Mouse (Mus musculus): ENCODE measurements around the gene Cdk7. TPM values are rescaled to one million over a fixed set of nuclear protein-coding genes. Genes with fewer than 3 reads are reported as not detected.
"Not testable (repeated sequence)": the region's sequence is repeated elsewhere in the genome, so short reads cannot be mapped to it uniquely, and the experiment has no call there.

Gene Cdk7
- polyA plus RNA-seq, 1 experiment from 2014 or later = 49.1 TPM

DNA sequence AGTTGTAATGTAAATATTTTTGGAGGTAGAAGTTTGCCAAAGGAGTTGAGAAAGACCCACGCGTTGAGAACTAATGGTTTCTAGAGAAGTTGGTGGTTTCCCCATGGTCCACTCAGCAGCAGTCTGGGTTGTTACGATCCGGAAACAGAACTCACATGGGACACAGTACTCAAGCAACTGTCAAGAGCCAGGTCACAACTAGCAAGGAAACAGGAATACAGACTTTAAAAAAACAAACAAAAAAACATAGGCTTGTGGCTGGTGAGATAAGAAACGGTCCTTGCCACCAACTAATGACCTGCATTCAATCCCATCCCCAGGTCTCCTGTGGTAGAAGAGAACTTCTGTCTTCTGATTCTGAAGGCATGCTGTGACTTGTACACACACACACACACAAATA is 20.1 kb upstream of the Cdk7 start:
- no peak overlapping the region; the same call in 1 of the 2 replicates for H3K9ac ChIP-seq
- H3K36me3 ChIP-seq = no peaks in the 10 kb centered on the region
- no peaks in the 10 kb centered on the region for H3K27me3 ChIP-seq
- H3K4me1 ChIP-seq (replicated peaks) = peaks cover 79% of the 10 kb centered on the region
- H3K9me3 ChIP-seq (replicated peaks) = no peaks in the 10 kb centered on the region
- no peak for DNase-seq
- H3K4me3 ChIP-seq (replicated peaks) = no peak overlapping the region
- peak overlapping the region; percentile 69 for H3K27ac ChIP-seq
- ATAC-seq (ENCODE audit: low read depth) = peak; percentile 7; the same call in 1 of the 2 replicates
- 25% methylated on average over 5 of the region's 5 CpGs for WGBS (ENCODE audit: insufficient replicate concordance)
- peak overlapping the region; percentile 7; the same call in 1 of the 2 replicates for H3K4me2 ChIP-seq

DNA sequence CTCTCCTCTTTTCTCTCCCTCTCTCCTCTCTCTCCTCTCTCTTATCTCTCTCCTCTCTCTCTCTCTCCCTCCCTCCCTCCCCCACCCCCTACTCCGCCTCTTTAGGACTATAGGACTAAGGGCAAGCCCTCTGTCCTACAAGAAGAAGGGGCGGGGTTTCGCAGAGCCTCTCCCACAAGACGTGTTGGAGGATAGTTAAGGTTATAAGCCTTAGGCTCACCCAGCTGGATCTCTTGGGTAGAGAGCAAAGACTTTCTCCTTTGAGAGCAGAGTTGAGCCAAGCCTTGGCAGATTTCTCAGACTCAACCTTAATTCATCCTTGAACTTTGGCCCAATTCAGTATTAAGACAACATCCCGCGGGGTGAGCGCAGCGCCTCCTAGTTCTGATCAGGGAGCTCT is 17.9 kb upstream of the Cdk7 start:
- Histone ChIP-seq H3K9me3 (replicated peaks) (no peaks in the 10 kb centered on the region), H3K36me3 (no peaks in the 10 kb centered on the region), H3K4me3 (replicated peaks) (no peak overlapping the region), H3K9ac (no peak overlapping the region), H3K27me3 (no peaks in the 10 kb centered on the region), H3K4me1 (replicated peaks) (peaks cover 86% of the 10 kb centered on the region), H3K27ac (0 out of 2 replicates have a peak overlapping the region, but pooled peaks have one; percentile 29), H3K4me2 (peak overlapping the region; percentile 40)
- WGBS (ENCODE audit: insufficient replicate concordance) = 45% methylated on average over 8 of the region's 8 CpGs
- peak; percentile 55 for DNase-seq
- ATAC-seq (ENCODE audit: low read depth) = peak; percentile 30

DNA sequence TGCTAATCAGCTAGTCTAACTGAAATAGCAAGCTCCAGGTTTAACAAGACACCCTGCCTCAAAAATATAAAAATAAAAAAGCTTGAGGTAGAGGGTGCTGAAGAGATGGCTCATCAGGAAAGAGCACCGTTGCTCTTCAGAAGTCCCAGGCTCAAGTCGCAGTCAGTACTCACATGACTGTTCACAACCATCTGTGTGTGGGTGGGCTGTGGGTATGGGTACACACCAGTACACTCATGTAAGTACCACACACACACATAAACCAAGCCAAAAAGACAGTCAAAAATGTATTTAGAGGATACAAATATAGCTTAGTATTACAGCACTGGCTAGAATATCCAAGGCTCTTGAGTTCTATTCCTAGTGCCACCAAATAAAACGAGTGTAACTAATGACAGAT is 15.4 kb upstream of the Cdk7 start:
- ATAC-seq (ENCODE audit: low read depth) (no peak), DNase-seq (no peak)
- no peaks in the 10 kb centered on the region for H3K36me3 ChIP-seq
- WGBS (ENCODE audit: insufficient replicate concordance) = 72% methylated on average over 3 of the region's 3 CpGs
- no peaks in the 10 kb centered on the region for H3K27me3 ChIP-seq
- no peak overlapping the region for H3K4me2 ChIP-seq
- H3K4me3 ChIP-seq (replicated peaks) = no peak overlapping the region
- H3K9me3 ChIP-seq (replicated peaks) = no peaks in the 10 kb centered on the region
- no peak overlapping the region for H3K9ac ChIP-seq
- H3K4me1 ChIP-seq (replicated peaks) = peaks cover 84% of the 10 kb centered on the region
- peak overlapping the region; percentile 21 for H3K27ac ChIP-seq

DNA sequence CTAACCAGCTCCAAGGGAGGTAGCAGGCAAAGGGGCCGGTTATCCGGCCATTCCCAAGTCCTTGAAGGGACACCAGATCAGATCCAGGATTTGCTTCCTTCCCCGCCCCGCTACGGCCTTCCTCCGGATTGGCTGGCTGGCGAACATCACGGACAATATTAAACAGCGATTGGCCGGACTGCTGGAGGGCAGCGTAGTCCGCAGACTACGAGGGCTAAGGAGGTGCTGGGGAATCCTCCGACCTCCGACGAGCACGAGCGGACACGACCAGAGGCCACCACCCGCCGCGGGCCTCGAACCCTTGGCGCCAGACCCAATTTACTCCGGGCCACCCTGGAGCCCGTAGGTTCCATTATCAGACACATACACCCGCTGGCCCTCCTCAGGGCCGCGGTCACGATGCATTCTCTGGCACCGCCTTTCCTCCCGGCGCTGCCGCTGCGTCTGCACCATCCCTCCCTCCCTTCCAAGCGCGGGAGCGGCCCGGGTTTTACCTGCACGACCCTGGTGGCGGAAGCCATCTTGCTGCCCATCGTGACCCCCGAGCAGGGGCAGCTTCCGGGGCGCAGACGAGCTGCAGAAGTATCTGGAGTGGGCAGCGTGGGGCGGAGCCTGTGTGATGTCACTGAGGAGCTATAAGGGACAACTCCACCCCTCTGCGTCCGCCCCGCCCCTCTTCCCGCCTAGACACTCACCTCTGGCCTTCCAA is 13.5 kb upstream of the Cdk7 start, which contains the start of gene Mrps36:
TSS of gene Mrps36 (minus strand) at position 624 of the 709 bp plus-strand sequence.
- Histone ChIP-seq H3K4me3 (replicated peaks) (peak within 1 kb of the TSS; percentile 92), H3K4me2 (peak within 1 kb of the TSS; percentile 69), H3K9me3 (replicated peaks) (no peaks in the 10 kb centered on the region), H3K27me3 (no peaks in the 10 kb centered on the region), H3K27ac (peak within 1 kb of the TSS; percentile 95), H3K4me1 (replicated peaks) (peaks cover 74% of the 10 kb centered on the region), H3K9ac (peak within 1 kb of the TSS; percentile 89), H3K36me3 (peaks cover 10% of the 10 kb centered on the region)
- ATAC-seq (ENCODE audit: low read depth) (peak; percentile 89), DNase-seq (peak; percentile 95)
- WGBS (ENCODE audit: insufficient replicate concordance) = under 1% methylated on average over 52 of the region's 52 CpGs

DNA sequence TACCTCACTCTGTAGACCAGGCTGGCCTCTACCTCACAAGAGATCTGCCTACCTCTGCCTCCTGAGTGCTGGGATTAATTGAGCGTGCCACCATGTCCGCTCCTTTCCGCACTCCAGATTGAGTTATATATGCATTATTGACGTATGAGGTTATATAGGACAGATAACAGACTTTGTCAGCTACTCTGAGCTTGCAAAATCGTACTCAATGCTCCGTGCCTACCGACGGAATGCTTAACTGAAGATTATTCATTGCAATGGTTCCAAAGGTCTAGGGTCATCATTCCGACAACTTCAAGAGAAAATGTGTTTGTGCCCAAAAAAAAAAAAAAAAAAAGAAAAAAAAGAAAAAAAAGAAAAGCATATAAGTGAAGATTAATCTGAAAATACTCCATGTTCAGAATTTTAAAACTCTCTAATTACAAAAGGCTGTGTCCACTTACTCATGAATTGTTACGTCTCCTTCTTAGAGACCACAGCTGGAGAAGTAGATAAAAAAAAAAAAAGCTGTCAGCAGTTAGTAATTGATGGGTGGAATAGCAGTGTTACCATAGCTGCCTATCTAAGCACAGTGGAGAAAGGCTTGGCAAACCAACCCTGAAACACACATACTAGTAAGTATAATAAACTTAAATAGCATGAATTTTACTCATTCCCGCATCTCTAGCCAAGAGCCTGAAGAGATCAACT is 12.8 kb upstream of the Cdk7 start:
- WGBS (ENCODE audit: insufficient replicate concordance) = 56% methylated on average over 11 of the region's 11 CpGs
- DNase-seq (no peak), ATAC-seq (ENCODE audit: low read depth) (peak; percentile 39)
- Histone ChIP-seq H3K9me3 (replicated peaks) (no peaks in the 10 kb centered on the region), H3K9ac (peak overlapping the region; percentile 89), H3K4me3 (replicated peaks) (peak overlapping the region; percentile 92), H3K4me1 (replicated peaks) (peaks cover 67% of the 10 kb centered on the region), H3K36me3 (peaks cover 17% of the 10 kb centered on the region), H3K27ac (peak overlapping the region; percentile 95), H3K27me3 (no peaks in the 10 kb centered on the region), H3K4me2 (peak overlapping the region; percentile 69)

DNA sequence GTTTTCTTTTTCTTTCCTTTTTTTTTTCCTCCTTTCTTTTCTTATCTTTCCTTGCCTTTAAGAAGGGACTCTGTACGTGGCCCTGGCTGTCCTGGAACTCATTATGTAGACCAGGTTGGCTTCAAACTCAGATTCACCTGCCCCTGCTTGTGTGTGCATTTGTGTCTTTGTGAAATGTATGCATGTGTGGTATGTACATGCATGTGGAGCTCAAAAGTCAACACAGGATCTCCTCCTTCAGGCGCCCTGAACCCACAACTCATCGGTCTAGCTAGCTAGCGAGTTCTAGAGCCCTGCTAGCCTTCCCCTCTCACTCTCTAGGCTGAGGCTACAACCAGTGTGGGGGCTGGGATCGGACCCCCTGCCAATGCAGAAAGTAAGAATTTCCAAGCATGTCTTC is 12.1 kb upstream of the Cdk7 start:
- 78% methylated on average over 5 of the region's 5 CpGs for WGBS (ENCODE audit: insufficient replicate concordance)
- Histone ChIP-seq H3K36me3 (peaks cover 24% of the 10 kb centered on the region), H3K4me1 (replicated peaks) (peaks cover 64% of the 10 kb centered on the region), H3K4me3 (replicated peaks) (peak overlapping the region; percentile 92), H3K27ac (peak overlapping the region; percentile 68), H3K9me3 (replicated peaks) (no peaks in the 10 kb centered on the region), H3K27me3 (no peaks in the 10 kb centered on the region), H3K9ac (peak overlapping the region; percentile 89), H3K4me2 (peak overlapping the region; percentile 69)
- ATAC-seq (ENCODE audit: low read depth) (no peak), DNase-seq (no peak)

DNA sequence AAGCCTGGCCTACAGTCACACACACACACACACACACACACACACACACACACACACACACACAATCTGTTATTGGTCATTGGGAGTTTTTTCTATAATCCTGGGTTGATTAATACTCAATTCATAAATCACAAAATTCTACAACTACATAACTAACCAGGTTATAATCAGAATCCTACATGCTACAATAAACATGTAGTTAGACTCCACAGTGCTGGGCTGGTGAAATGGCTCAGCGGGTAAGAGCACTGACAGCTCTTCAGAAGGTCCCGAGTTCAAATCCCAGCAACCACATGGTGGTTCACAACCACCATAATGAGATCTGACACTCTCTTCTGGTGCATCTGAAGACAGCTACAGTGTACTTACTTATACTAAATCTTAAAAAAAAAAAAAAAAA is 2.0 kb upstream of the Cdk7 start:
- H3K4me3 ChIP-seq (replicated peaks) = no peak overlapping the region
- no peak overlapping the region; the same call in 1 of the 2 replicates for H3K27ac ChIP-seq
- H3K9ac ChIP-seq = no peak overlapping the region
- H3K4me1 ChIP-seq (replicated peaks) = peaks cover 28% of the 10 kb centered on the region
- H3K4me2 ChIP-seq = no peak overlapping the region
- DNase-seq (no peak), ATAC-seq (ENCODE audit: low read depth) (no peak)
- WGBS (ENCODE audit: insufficient replicate concordance) = 85% methylated on average over 2 of the region's 2 CpGs
- no peaks in the 10 kb centered on the region for H3K9me3 ChIP-seq (replicated peaks)
- no peaks in the 10 kb centered on the region for H3K27me3 ChIP-seq
- H3K36me3 ChIP-seq = peaks cover 34% of the 10 kb centered on the region

DNA sequence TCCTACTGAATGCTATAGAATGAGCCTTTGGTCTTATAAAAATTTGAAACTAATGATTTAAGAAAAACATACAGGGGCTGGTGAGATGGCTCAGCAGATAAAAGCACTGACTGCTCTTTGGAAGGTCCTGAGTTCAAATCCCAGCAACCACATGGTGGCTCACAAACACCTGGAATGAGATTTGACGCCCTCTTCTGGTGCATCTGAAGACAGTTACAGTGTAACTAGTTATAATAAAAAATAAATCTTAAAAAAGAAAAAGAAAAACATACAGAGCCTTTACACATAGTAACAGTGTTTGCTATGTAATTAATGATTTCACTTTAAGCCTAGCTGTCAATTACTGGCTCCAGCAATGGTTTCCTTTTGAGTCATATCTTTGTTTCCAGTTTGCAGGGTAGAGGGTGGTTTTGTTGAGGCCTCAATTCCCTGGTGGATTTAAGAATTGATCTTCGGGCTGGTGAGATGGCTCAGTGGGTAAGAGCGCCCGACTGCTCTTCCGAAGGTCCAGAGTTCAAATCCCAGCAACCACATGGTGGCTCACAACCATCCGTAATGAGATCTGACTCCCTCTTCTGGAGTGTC is 815 bp upstream of the Cdk7 start:
- Histone ChIP-seq H3K4me2 (peak overlapping the region; percentile 74), H3K36me3 (peaks cover 33% of the 10 kb centered on the region), H3K4me3 (replicated peaks) (peak overlapping the region; percentile 89; the same call in 1 of the 2 replicates), H3K4me1 (replicated peaks) (peaks cover 38% of the 10 kb centered on the region)
- H3K9me3 ChIP-seq (replicated peaks); ATAC-seq (ENCODE audit: low read depth); H3K9ac ChIP-seq; H3K27me3 ChIP-seq; H3K27ac ChIP-seq; DNase-seq: not testable (repeated sequence)
- WGBS (ENCODE audit: insufficient replicate concordance) = 86% methylated on average over 6 of the region's 6 CpGs

DNA sequence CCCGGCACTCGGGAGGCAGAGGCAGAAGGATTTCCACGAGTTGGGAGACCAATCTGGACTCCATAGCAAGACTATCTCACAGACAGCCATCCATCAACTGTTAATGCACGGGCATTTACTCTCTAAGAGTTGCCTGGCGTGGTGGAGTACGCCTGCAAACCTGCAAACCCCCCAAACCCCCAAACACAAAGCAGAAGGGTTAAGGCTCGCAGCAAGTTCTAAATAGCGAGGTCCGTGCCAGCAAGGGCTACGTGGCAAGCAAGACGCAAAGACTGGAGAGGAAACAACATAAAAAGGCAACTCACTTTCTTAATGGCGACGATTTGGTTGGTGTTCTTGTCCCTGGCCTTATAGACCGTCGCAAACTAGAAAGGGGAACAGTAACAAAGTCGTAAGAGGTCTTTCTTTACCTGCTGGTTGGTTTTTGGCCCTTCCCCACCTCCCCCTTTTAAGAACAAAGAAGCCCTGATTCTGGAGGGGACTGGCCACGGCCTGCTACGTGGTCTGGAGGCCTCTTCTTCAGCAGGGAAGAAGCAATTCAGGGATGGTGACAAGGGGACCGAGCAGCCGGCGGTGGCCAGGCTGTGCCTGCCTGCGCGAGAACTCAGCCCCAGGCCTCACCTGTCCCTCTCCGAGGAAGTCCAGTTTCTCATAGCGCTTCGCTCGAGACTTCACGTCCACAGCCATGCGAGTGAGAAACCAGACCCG is 432 bp downstream of the Cdk7 start:
- Histone ChIP-seq H3K27ac (peak overlapping the region; percentile 85), H3K9ac (peak overlapping the region; percentile 92), H3K4me3 (replicated peaks) (peak overlapping the region; percentile 89), H3K27me3 (no peaks in the 10 kb centered on the region), H3K9me3 (replicated peaks) (no peaks in the 10 kb centered on the region), H3K4me1 (replicated peaks) (peaks cover 49% of the 10 kb centered on the region), H3K4me2 (peak overlapping the region; percentile 74), H3K36me3 (peaks cover 26% of the 10 kb centered on the region)
- ATAC-seq (ENCODE audit: low read depth) (peak; percentile 81), DNase-seq (no peak)
- WGBS (ENCODE audit: insufficient replicate concordance) = under 1% methylated on average over 30 of the region's 30 CpGs

DNA sequence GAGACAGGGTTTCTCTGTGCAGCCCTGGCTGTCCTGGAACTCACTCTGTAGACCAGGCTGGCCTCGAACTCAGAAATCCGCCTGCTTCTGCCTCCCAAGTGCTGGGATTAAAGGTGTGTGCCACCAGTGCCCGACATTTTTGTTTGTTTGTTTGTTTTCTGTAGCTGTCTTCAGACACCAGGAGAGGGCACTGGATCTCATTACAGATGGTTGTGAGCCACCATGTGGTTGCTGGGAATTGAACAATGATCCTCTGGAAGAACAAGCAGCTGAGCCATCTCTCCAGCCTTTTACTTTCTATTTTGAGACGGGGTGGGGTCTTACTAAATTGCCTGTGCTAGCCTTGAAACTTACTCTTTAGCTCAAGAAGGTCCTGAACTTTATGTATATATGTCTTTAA is 2.2 kb downstream of the Cdk7 start:
- 67% methylated on average over 4 of the region's 4 CpGs for WGBS (ENCODE audit: insufficient replicate concordance)
- H3K9me3 ChIP-seq (replicated peaks); H3K27ac ChIP-seq; DNase-seq; H3K27me3 ChIP-seq; H3K9ac ChIP-seq; ATAC-seq (ENCODE audit: low read depth): not testable (repeated sequence)
- H3K4me1 ChIP-seq (replicated peaks) = peaks cover 65% of the 10 kb centered on the region
- peaks cover 38% of the 10 kb centered on the region for H3K36me3 ChIP-seq
- H3K4me2 ChIP-seq = peak overlapping the region; percentile 74; the same call in 1 of the 2 replicates
- peak overlapping the region; percentile 89 for H3K4me3 ChIP-seq (replicated peaks)

DNA sequence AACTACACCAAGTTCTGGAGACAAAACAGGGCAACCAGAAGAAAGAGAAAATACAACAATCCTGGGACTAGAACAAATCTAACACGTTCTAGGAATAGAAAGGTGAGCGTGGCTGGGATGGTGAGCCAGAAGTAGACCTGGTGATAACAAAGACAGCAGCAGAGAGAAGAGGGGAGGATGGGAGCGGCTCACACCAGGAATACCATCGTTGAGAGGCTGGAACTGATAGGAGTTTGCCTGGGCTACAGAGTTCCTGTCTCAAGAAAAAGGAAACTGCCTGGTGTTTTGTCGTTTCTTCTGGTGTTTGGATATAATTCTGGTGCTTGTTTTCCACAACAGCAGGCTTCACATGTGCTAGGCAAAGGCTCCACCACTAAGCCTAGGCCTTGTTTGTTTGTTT is 2.7 kb downstream of the Cdk7 start:
- Histone ChIP-seq H3K27me3 (no peaks in the 10 kb centered on the region), H3K4me1 (replicated peaks) (peaks cover 67% of the 10 kb centered on the region), H3K36me3 (peaks cover 39% of the 10 kb centered on the region), H3K27ac (0 out of 2 replicates have a peak overlapping the region, but pooled peaks have one; percentile 4), H3K4me2 (no peak overlapping the region), H3K9me3 (replicated peaks) (no peaks in the 10 kb centered on the region), H3K9ac (no peak overlapping the region), H3K4me3 (replicated peaks) (no peak overlapping the region)
- DNase-seq = no peak
- 55% methylated on average over 5 of the region's 5 CpGs for WGBS (ENCODE audit: insufficient replicate concordance)
- no peak for ATAC-seq (ENCODE audit: low read depth)
